Mouse (Mus musculus): ENCODE data around the gene Rfx7. TPM values are rescaled to one million over a fixed set of nuclear protein-coding genes. Genes with fewer than 3 reads are reported as not detected.

Gene Rfx7
- 17.1 and 18.1 TPM in 2 replicates for polyA plus RNA-seq (2014; fragmentation: Nextera tagmentation; extraction: Ambion mirVana)

DNA sequence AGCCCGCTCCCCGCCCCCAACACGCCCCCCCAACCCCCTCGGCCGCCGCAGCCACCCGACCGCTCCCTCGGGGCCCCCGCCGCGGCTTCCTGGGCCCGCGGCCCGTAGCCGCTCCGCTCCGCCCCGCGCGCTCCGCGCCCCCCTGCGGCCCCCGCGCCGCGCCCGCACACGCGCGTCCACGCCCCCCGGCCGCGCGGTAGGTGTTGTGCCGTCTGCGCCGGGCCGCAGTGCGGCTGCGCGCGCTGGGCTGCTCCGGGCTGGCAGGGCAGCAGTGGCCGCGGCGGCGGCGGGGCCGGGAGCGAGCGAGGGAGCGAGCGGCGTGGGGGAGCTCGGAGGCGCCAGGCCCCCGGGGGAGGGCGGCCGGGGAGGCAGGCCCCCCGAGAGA lies at the start of gene Rfx7:
Rfx7 (plus strand) TSS at position 245 of the 385 bp plus-strand sequence.
- peak within 1 kb of the TSS; percentile 73 for H3K4me2 ChIP-seq
- WGBS: 1% methylated on average over 59 of the region's 63 CpGs
- no peak for TF ChIP-seq CTCF (IDR thresholded peaks at IDR 0.05; ENCODE audit: low read depth)
- H3K4me3 ChIP-seq (ENCODE audit: low read depth, low read length): peak within 1 kb of the TSS; percentile 96
- H3K4me1 ChIP-seq (ENCODE audit: insufficient read depth): peaks cover 6% of the 10 kb centered on the region
- peak within 1 kb of the TSS; percentile 98 for H3K9ac ChIP-seq
- no peaks in the 10 kb centered on the region for H3K27me3 ChIP-seq (ENCODE audit: insufficient read depth, low read length)
- peak within 1 kb of the TSS; percentile 99 for H3K27ac ChIP-seq (ENCODE audit: low read depth)
- no peaks in the 10 kb centered on the region for H3K9me3 ChIP-seq (ENCODE audit: low read depth, low read length)
- H3K36me3 ChIP-seq (ENCODE audit: insufficient read depth): no peaks in the 10 kb centered on the region
- DNase-seq: peak; percentile 88
- ATAC-seq (ENCODE audit: insufficient read depth): peak; percentile 89

- Histone ChIP-seq H3K4me3 (ENCODE audit: low read depth, low read length) (no peak overlapping the region), H3K9me3 (ENCODE audit: low read depth, low read length) (no peaks in the 10 kb centered on the region), H3K4me2 (no peak overlapping the region), H3K4me1 (ENCODE audit: insufficient read depth) (peaks cover 6% of the 10 kb centered on the region; the same call in 1 of the 2 replicates), H3K27ac (ENCODE audit: low read depth) (no peak overlapping the region), H3K36me3 (ENCODE audit: insufficient read depth) (peaks cover 6% of the 10 kb centered on the region; the same call in 1 of the 2 replicates), H3K27me3 (ENCODE audit: insufficient read depth, low read length) (no peaks in the 10 kb centered on the region), H3K9ac (no peak overlapping the region)
- DNase-seq (no peak), ATAC-seq (ENCODE audit: insufficient read depth) (no peak)
- no peak for TF ChIP-seq CTCF (IDR thresholded peaks at IDR 0.05; ENCODE audit: low read depth)
Measured at GRCm38 (mm10) chr9:72488523-72488922, 43.5 kb upstream of the Rfx7 start.

- DNase-seq (no peak), ATAC-seq (ENCODE audit: insufficient read depth) (no peak)
- TF ChIP-seq CTCF (IDR thresholded peaks at IDR 0.05; ENCODE audit: low read depth): no peak
- no peak overlapping the region for H3K27ac ChIP-seq (ENCODE audit: low read depth)
- peaks cover 6% of the 10 kb centered on the region; the same call in 1 of the 2 replicates for H3K36me3 ChIP-seq (ENCODE audit: insufficient read depth)
- H3K9me3 ChIP-seq (ENCODE audit: low read depth, low read length): no peaks in the 10 kb centered on the region
- H3K9ac ChIP-seq: no peak overlapping the region
- no peaks in the 10 kb centered on the region for H3K27me3 ChIP-seq (ENCODE audit: insufficient read depth, low read length)
- peaks cover 6% of the 10 kb centered on the region; the same call in 1 of the 2 replicates for H3K4me1 ChIP-seq (ENCODE audit: insufficient read depth)
- H3K4me3 ChIP-seq (ENCODE audit: low read depth, low read length): no peak overlapping the region
- WGBS: 90% methylated on average over 5 of the region's 5 CpGs
- H3K4me2 ChIP-seq: no peak overlapping the region
Measured at GRCm38 (mm10) chr9:72489131-72489530, 42.9 kb upstream of the Rfx7 start.

- H3K4me1 ChIP-seq (ENCODE audit: insufficient read depth): peaks cover 6% of the 10 kb centered on the region; the same call in 1 of the 2 replicates
- H3K27ac ChIP-seq (ENCODE audit: low read depth): peak overlapping the region; percentile 85
- peak overlapping the region; percentile 72 for H3K4me2 ChIP-seq
- H3K4me3 ChIP-seq (ENCODE audit: low read depth, low read length): peak overlapping the region; percentile 73
- H3K27me3 ChIP-seq (ENCODE audit: insufficient read depth, low read length): no peaks in the 10 kb centered on the region
- no peaks in the 10 kb centered on the region for H3K9me3 ChIP-seq (ENCODE audit: low read depth, low read length)
- H3K36me3 ChIP-seq (ENCODE audit: insufficient read depth): peaks cover 5% of the 10 kb centered on the region; the same call in 1 of the 2 replicates
- ATAC-seq (ENCODE audit: insufficient read depth) (peak; percentile 99), DNase-seq (peak; percentile 95)
- WGBS: under 1% methylated on average over 32 of the region's 32 CpGs
- H3K9ac ChIP-seq: peak overlapping the region; percentile 62
- TF ChIP-seq CTCF (IDR thresholded peaks at IDR 0.05; ENCODE audit: low read depth): no peak
Measured at GRCm38 (mm10) chr9:72491559-72492193, 40.4 kb upstream of the Rfx7 start.

DNA sequence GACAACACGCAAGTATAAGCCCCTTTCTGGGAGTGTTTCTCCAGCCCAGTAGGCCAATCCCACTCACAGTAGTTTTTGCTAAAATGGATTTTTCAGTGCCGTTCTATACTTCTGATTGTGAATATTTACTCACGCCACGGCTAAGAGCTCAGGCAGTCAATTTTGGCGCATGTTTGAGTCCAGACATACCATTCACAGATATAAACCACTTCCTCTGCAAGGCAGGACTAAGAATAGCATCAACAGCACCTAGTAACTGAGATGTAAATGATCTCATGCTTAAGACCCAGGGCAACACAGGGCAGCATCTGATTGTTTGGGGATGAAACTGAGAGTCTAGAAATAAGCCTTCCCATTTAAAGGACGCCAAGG lies 39.9 kb upstream of the Rfx7 start, which contains the start of gene Tex9:
Tex9 (minus strand) TSS at position 19 of the 372 bp plus-strand sequence.
- no peak for TF ChIP-seq CTCF (IDR thresholded peaks at IDR 0.05; ENCODE audit: low read depth)
- DNase-seq: no peak
- ATAC-seq (ENCODE audit: insufficient read depth): peak; percentile 72; the same call in 1 of the 2 replicates
- H3K27ac ChIP-seq (ENCODE audit: low read depth): peak within 1 kb of the TSS; percentile 85
- H3K4me3 ChIP-seq (ENCODE audit: low read depth, low read length): peak within 1 kb of the TSS; percentile 73
- WGBS: 7% methylated on average over 6 of the region's 6 CpGs
- H3K9ac ChIP-seq: peak within 1 kb of the TSS; percentile 62
- no peaks in the 10 kb centered on the region for H3K36me3 ChIP-seq (ENCODE audit: insufficient read depth)
- H3K9me3 ChIP-seq (ENCODE audit: low read depth, low read length): no peaks in the 10 kb centered on the region
- H3K4me1 ChIP-seq (ENCODE audit: insufficient read depth): peaks cover 6% of the 10 kb centered on the region; the same call in 1 of the 2 replicates
- H3K4me2 ChIP-seq: peak within 1 kb of the TSS; percentile 72
- H3K27me3 ChIP-seq (ENCODE audit: insufficient read depth, low read length): no peaks in the 10 kb centered on the region

DNA sequence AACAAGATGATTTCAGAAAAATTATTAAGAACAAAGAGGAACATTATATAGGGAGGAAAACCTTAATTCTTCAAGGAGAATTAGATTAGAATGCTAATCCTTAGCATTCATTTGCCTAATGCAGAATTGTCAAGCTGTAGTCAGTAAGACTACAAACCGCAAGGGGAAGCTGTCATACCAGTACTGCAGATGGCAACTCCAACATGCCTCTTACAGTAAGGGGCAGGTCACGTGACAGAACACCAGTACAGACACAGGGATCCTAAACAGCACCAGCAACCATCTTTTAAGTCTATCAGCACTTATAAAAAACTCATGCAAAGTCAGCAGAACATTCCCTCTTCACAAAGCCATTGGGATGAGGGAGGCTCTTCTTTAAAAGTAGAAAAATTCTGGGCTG lies 38.6 kb upstream of the Rfx7 start:
- Histone ChIP-seq H3K9ac (no peak overlapping the region), H3K4me1 (ENCODE audit: insufficient read depth) (peaks cover 6% of the 10 kb centered on the region; the same call in 1 of the 2 replicates), H3K36me3 (ENCODE audit: insufficient read depth) (no peaks in the 10 kb centered on the region), H3K9me3 (ENCODE audit: low read depth, low read length) (no peaks in the 10 kb centered on the region), H3K4me2 (no peak overlapping the region), H3K27ac (ENCODE audit: low read depth) (no peak overlapping the region), H3K27me3 (ENCODE audit: insufficient read depth, low read length) (no peaks in the 10 kb centered on the region), H3K4me3 (ENCODE audit: low read depth, low read length) (no peak overlapping the region)
- no peak for DNase-seq
- 89% methylated on average over 2 of the region's 2 CpGs for WGBS
- ATAC-seq (ENCODE audit: insufficient read depth): no peak
- no peak for TF ChIP-seq CTCF (IDR thresholded peaks at IDR 0.05; ENCODE audit: low read depth)

GRCm38 (mm10) chr9:72493984-72494685 lies 37.9 kb upstream of the Rfx7 start:
- DNase-seq (no peak), ATAC-seq (ENCODE audit: insufficient read depth) (no peak)
- Histone ChIP-seq H3K4me2 (no peak overlapping the region), H3K27me3 (ENCODE audit: insufficient read depth, low read length) (no peaks in the 10 kb centered on the region), H3K36me3 (ENCODE audit: insufficient read depth) (no peaks in the 10 kb centered on the region), H3K9ac (no peak overlapping the region), H3K27ac (ENCODE audit: low read depth) (no peak overlapping the region), H3K9me3 (ENCODE audit: low read depth, low read length) (no peaks in the 10 kb centered on the region), H3K4me3 (ENCODE audit: low read depth, low read length) (no peak overlapping the region), H3K4me1 (ENCODE audit: insufficient read depth) (peaks cover 6% of the 10 kb centered on the region; the same call in 1 of the 2 replicates)
- TF ChIP-seq CTCF (IDR thresholded peaks at IDR 0.05; ENCODE audit: low read depth): no peak
- 79% methylated on average over 3 of the region's 3 CpGs for WGBS
